Mouse (Mus musculus) limb, embryonic 14.5 days (tissue): Measurements from ENCODE around the gene Eps15l1. TPM values are rescaled to one million over a fixed set of nuclear protein-coding genes. Genes with fewer than 3 reads are reported as not detected.

Source experiments
- ATAC-seq: fragments of 200-750 bp; cut with Nextera tagmentation; 2 replicates; pipeline ENCODE4 v1.8.0; 2017; ENCODE audit warnings: low read depth, moderate number of reproducible peaks, moderate TSS enrichment; ENCODE audit not compliant: low FRiP score
- DNase-seq: peaks from one replicate; pipeline ENCODE4 v3.0.0-alpha.2; 2015; ENCODE audit warnings: low spot score
- H3K27ac ChIP-seq: fragments of 300-500 bp; sonication (generic); replicated peaks from 2 replicates; pipeline ENCODE4 v1.5.1; 2014; ENCODE audit warnings: low read depth, mild to moderate bottlenecking, low read length, moderate library complexity, mixed read lengths
- H3K27me3 ChIP-seq: fragments of 300-500 bp; sonication (generic); 2 replicates; pipeline ENCODE4 v1.6.1; 2014; ENCODE audit warnings: low read length, mixed read lengths; ENCODE audit not compliant: control insufficient read depth, insufficient read depth
- H3K36me3 ChIP-seq: fragments of 300-500 bp; sonication (generic); 2 replicates; pipeline ENCODE4 v1.6.1; 2014; ENCODE audit warnings: mild to moderate bottlenecking, low read length, moderate library complexity, mixed read lengths; ENCODE audit not compliant: control insufficient read depth, insufficient read depth
- H3K4me1 ChIP-seq: fragments of 300-500 bp; sonication (generic); 2 replicates; pipeline ENCODE4 v1.6.1; 2014; ENCODE audit warnings: antibody characterized with exemption, low read length, mixed read lengths; ENCODE audit not compliant: control insufficient read depth, insufficient read depth
- H3K4me2 ChIP-seq: fragments of 300-500 bp; sonication (generic); replicated peaks from 2 replicates; pipeline ENCODE4 v1.6.1; 2014; ENCODE audit warnings: low read depth, mild to moderate bottlenecking, low read length, moderate library complexity; ENCODE audit not compliant: severe bottlenecking
- H3K4me3 ChIP-seq: fragments of 300-500 bp; sonication (generic); replicated peaks from 2 replicates; pipeline ENCODE4 v1.5.1; 2014; ENCODE audit warnings: low read length
- H3K9ac ChIP-seq: fragments of 300-500 bp; sonication (generic); 2 replicates; pipeline ENCODE4 v1.6.1; 2014; ENCODE audit warnings: mild to moderate bottlenecking, low read depth, low read length, moderate library complexity; ENCODE audit not compliant: severe bottlenecking
- H3K9me3 ChIP-seq: fragments of 300-500 bp; sonication (generic); 2 replicates; pipeline ENCODE4 v1.6.1; 2016; ENCODE audit warnings: low read length; ENCODE audit not compliant: control insufficient read depth
- POLR2A ChIP-seq: fragments of 200-500 bp; IDR thresholded peaks from 2 replicates; pipeline ENCODE4 v1.8.0; 2012; ENCODE audit warnings: inconsistent platforms, mild to moderate bottlenecking, moderate library complexity, borderline replicate concordance; ENCODE audit not compliant: insufficient read depth, insufficient read length; ENCODE audit errors: extremely low read depth
- WGBS: fragments of 180-500 bp; shearing (Covaris S2); extraction: QIAGEN DNeasy Blood & Tissue Kit; methylation state at CpG from one replicate; pipeline ENCODE4 v1.1.7; 2014; 5-methylcytosine and 5-hydroxymethylcytosine counted together
- polyA plus RNA-seq, 2 experiments: library from polyadenylated mRNA; depleted of rRNA in 1 of 2; stranded (reverse) in 1 of 2; unstranded in 1 of 2; fragments of >200 nt; fragmentation: Nextera tagmentation in 1 of 2; extraction: Ambion mirVana in 1 of 2; gene quantifications; 2 replicates each; pipeline versions ENCODE4 v1.2.1 to v1.2.3; 2012 to 2014

Gene Eps15l1
- polyA plus RNA-seq, 2 experiments = 56.5 to 114 TPM

- H3K4me2 ChIP-seq = no peak overlapping the region
- WGBS = 36% methylated on average over 2 of the region's 2 CpGs
- no peaks in the 10 kb centered on the region for H3K4me1 ChIP-seq
- no peak overlapping the region for H3K27ac ChIP-seq
- DNase-seq (peak; percentile 20), ATAC-seq (no peak)
- H3K9me3 ChIP-seq = no peaks in the 10 kb centered on the region
- no peak overlapping the region for H3K9ac ChIP-seq
- H3K36me3 ChIP-seq = no peaks in the 10 kb centered on the region
- no peak overlapping the region for H3K4me3 ChIP-seq
- no peaks in the 10 kb centered on the region for H3K27me3 ChIP-seq
- no peak for TF ChIP-seq POLR2A
Measured at GRCm38 (mm10) chr8:72434952-72435351, 13.7 kb upstream of the Eps15l1 start.

GRCm38 (mm10) chr8:72429676-72430075, 8.4 kb upstream of the Eps15l1 start:
- Histone ChIP-seq H3K9ac (no peak overlapping the region), H3K27ac (no peak overlapping the region), H3K4me1 (no peaks in the 10 kb centered on the region), H3K9me3 (no peaks in the 10 kb centered on the region), H3K4me2 (no peak overlapping the region), H3K27me3 (no peaks in the 10 kb centered on the region), H3K36me3 (no peaks in the 10 kb centered on the region), H3K4me3 (no peak overlapping the region)
- WGBS = 49% methylated on average over 13 of the region's 13 CpGs
- ATAC-seq = no peak
- no peak for DNase-seq
- no peak for TF ChIP-seq POLR2A

- WGBS = 62% methylated on average over 1 of the region's 1 CpGs
- TF ChIP-seq POLR2A = no peak
- DNase-seq = no peak
- Histone ChIP-seq H3K4me3 (no peak overlapping the region), H3K27ac (no peak overlapping the region), H3K4me2 (0 out of 2 replicates have a peak overlapping the region, but pooled peaks have one; percentile 2), H3K36me3 (no peaks in the 10 kb centered on the region), H3K4me1 (peaks cover 17% of the 10 kb centered on the region), H3K9ac (no peak overlapping the region), H3K27me3 (no peaks in the 10 kb centered on the region), H3K9me3 (no peaks in the 10 kb centered on the region)
- ATAC-seq = no peak
Measured at GRCm38 (mm10) chr8:72422926-72423325, 1.7 kb upstream of the Eps15l1 start.

GRCm38 (mm10) chr8:72420571-72421361, 494 bp downstream of the Eps15l1 start:
- peak overlapping the region; percentile 87 for H3K9ac ChIP-seq
- under 1% methylated on average over 56 of the region's 73 CpGs for WGBS
- peaks cover 26% of the 10 kb centered on the region for H3K4me1 ChIP-seq
- H3K4me2 ChIP-seq = peak overlapping the region; percentile 56
- DNase-seq = peak; percentile 6
- no peak for TF ChIP-seq POLR2A
- no peaks in the 10 kb centered on the region for H3K9me3 ChIP-seq
- H3K36me3 ChIP-seq = no peaks in the 10 kb centered on the region
- peak; percentile 24 for ATAC-seq
- no peaks in the 10 kb centered on the region for H3K27me3 ChIP-seq
- H3K27ac ChIP-seq = peak overlapping the region; percentile 80
- H3K4me3 ChIP-seq = peak overlapping the region; percentile 85

- Histone ChIP-seq H3K4me1 (peaks cover 26% of the 10 kb centered on the region), H3K27ac (no peak overlapping the region), H3K9ac (no peak overlapping the region), H3K4me3 (no peak overlapping the region), H3K36me3 (peaks cover 5% of the 10 kb centered on the region), H3K4me2 (no peak overlapping the region), H3K27me3 (no peaks in the 10 kb centered on the region), H3K9me3 (no peaks in the 10 kb centered on the region)
- ATAC-seq (no peak), DNase-seq (no peak)
- no peak for TF ChIP-seq POLR2A
- WGBS = 97% methylated on average over 4 of the region's 4 CpGs
Measured at GRCm38 (mm10) chr8:72418073-72418472, 3.2 kb downstream of the Eps15l1 start.

- Histone ChIP-seq H3K9ac (no peak overlapping the region), H3K27ac (no peak overlapping the region), H3K4me1 (peaks cover 24% of the 10 kb centered on the region), H3K4me3 (no peak overlapping the region), H3K27me3 (no peaks in the 10 kb centered on the region), H3K4me2 (no peak overlapping the region), H3K9me3 (no peaks in the 10 kb centered on the region), H3K36me3 (peaks cover 5% of the 10 kb centered on the region)
- 69% methylated on average over 2 of the region's 2 CpGs for WGBS
- DNase-seq (no peak), ATAC-seq (no peak)
- no peak for TF ChIP-seq POLR2A
Measured at GRCm38 (mm10) chr8:72415252-72415651, 6.0 kb downstream of the Eps15l1 start.
